Mouse (Mus musculus) liver, embryonic 15.5 days (tissue): Measurements from ENCODE around the gene Olfr630. TPM values are rescaled to one million over a fixed set of nuclear protein-coding genes. Genes with fewer than 3 reads are reported as not detected.
A peak's percentile ranks its signal among the peaks of the same experiment; 100 is the strongest.
"Not testable (repeated sequence)": the region's sequence is repeated elsewhere in the genome, so short reads cannot be mapped to it uniquely, and the experiment has no call there.

Experiments used
- ATAC-seq: fragments of 200-750 bp; cut with Nextera tagmentation; 2 replicates; pipeline ENCODE4 v1.8.0; 2017; ENCODE audit warnings: moderate number of reproducible peaks, mild to moderate bottlenecking, moderate library complexity; ENCODE audit not compliant: insufficient read depth
- H3K27ac ChIP-seq: fragments of 300-500 bp; sonication (generic); replicated peaks from 2 replicates; pipeline ENCODE4 v1.5.1; 2015; ENCODE audit warnings: mild to moderate bottlenecking, inconsistent platforms
- H3K27me3 ChIP-seq: fragments of 300-500 bp; sonication (generic); 2 replicates; pipeline ENCODE4 v1.6.1; 2015; ENCODE audit warnings: mild to moderate bottlenecking, inconsistent platforms
- H3K36me3 ChIP-seq: fragments of 300-500 bp; sonication (generic); replicated peaks from 2 replicates; pipeline ENCODE4 v1.6.1; 2015; ENCODE audit warnings: moderate library complexity, mild to moderate bottlenecking, inconsistent platforms
- H3K4me1 ChIP-seq: fragments of 300-500 bp; sonication (generic); replicated peaks from 2 replicates; pipeline ENCODE4 v1.6.1; 2015; ENCODE audit warnings: inconsistent platforms
- H3K4me2 ChIP-seq: fragments of 300-500 bp; sonication (generic); 2 replicates; pipeline ENCODE4 v1.6.1; 2015; ENCODE audit warnings: moderate library complexity, mild to moderate bottlenecking, inconsistent platforms
- H3K4me3 ChIP-seq: fragments of 300-500 bp; sonication (generic); replicated peaks from 2 replicates; pipeline ENCODE4 v1.5.1; 2015; ENCODE audit warnings: mild to moderate bottlenecking, inconsistent platforms
- H3K9ac ChIP-seq: fragments of 300-500 bp; sonication (generic); 2 replicates; pipeline ENCODE4 v1.6.1; 2015; ENCODE audit warnings: moderate library complexity, mild to moderate bottlenecking, inconsistent platforms
- H3K9me3 ChIP-seq: fragments of 300-500 bp; sonication (generic); replicated peaks from 2 replicates; pipeline ENCODE4 v1.6.1; 2016; ENCODE audit warnings: inconsistent platforms
- WGBS: fragments of 180-500 bp; shearing (Covaris S2); methylation state at CpG from one replicate; pipeline ENCODE4 v1.1.7; 2015; ENCODE audit warnings: mixed read lengths; ENCODE audit not compliant: insufficient replicate concordance; 5-methylcytosine and 5-hydroxymethylcytosine counted together
- polyA plus RNA-seq: library from polyadenylated mRNA; unstranded; fragments of >200 nt; fragmentation: Nextera tagmentation; extraction: Ambion mirVana; gene quantifications from 2 replicates; pipeline ENCODE4 v1.2.1, GENCODE M21; 2015

Gene Olfr630
- polyA plus RNA-seq, 1 experiment from 2014 or later, result not detected

- ATAC-seq, H3K4me1 ChIP-seq, H3K9me3 ChIP-seq, H3K27me3 ChIP-seq, H3K9ac ChIP-seq, H3K27ac ChIP-seq, H3K4me2 ChIP-seq, H3K36me3 ChIP-seq, H3K4me3 ChIP-seq: not testable (repeated sequence)
- WGBS, result 88% methylated on average over 1 of the region's 1 CpGs
Observed at GRCm38 (mm10) chr7:103716398-103716797, 40.7 kb downstream of the Olfr630 start.

- H3K9me3 ChIP-seq, result no peaks in the 10 kb centered on the region
- no peaks in the 10 kb centered on the region for H3K27me3 ChIP-seq
- H3K9ac ChIP-seq, result no peak within 1 kb of the TSS
- H3K4me2 ChIP-seq, result no peak within 1 kb of the TSS
- H3K4me3 ChIP-seq, result no peak within 1 kb of the TSS
- H3K4me1 ChIP-seq, result no peaks in the 10 kb centered on the region
- no peak within 1 kb of the TSS for H3K27ac ChIP-seq
- no peaks in the 10 kb centered on the region for H3K36me3 ChIP-seq
- ATAC-seq, result no peak
Observed at GRCm38 (mm10) chr7:103714371-103714770, 42.8 kb downstream of the Olfr630 start, which contains the start of gene Olfr243. TSS of gene Olfr243 (plus strand) at chr7:103714671.

DNA sequence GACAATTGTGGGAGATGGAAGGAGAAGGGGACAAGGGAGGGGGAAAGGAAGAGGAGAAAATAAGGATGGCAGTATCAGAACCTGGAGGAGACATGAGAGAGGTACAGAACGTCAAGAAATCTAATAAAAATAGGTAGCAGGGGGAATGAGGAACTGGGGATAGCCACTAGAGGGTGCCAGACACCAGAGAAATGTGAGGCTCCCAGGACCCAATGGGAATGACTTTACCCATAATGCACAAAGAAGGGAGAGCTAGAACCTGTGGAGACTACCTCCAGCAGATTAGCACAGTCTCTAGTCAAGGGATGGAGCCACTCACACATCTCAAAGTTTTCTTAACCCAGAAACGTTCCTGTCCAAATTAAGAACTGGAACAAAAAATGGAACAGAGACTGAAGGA, 45.1 kb downstream of the Olfr630 start:
- WGBS, result 20% methylated on average over 2 of the region's 2 CpGs
- H3K4me3 ChIP-seq, result no peak overlapping the region
- H3K9me3 ChIP-seq, result no peaks in the 10 kb centered on the region
- H3K9ac ChIP-seq, result no peak overlapping the region
- ATAC-seq, result peak; percentile 37
- H3K4me2 ChIP-seq, result no peak overlapping the region
- no peak overlapping the region for H3K27ac ChIP-seq
- H3K27me3 ChIP-seq, result no peaks in the 10 kb centered on the region
- H3K36me3 ChIP-seq, result no peaks in the 10 kb centered on the region
- no peaks in the 10 kb centered on the region for H3K4me1 ChIP-seq

Other genes starting within 250 kb of the Olfr630 start
- not detected in 2 replicates for gene Olfr610, start 245.2 kb downstream of the Olfr630 start, polyA plus RNA-seq
- gene Olfr611, start 236.5 kb downstream of the Olfr630 start, polyA plus RNA-seq, result not detected in 2 replicates
- not detected in 2 replicates for gene Olfr612, start 214.6 kb downstream of the Olfr630 start, polyA plus RNA-seq
- not detected in 2 replicates for gene Olfr613, start 209.3 kb downstream of the Olfr630 start, polyA plus RNA-seq
- gene Olfr615, start 201.3 kb downstream of the Olfr630 start, polyA plus RNA-seq, result not detected in 2 replicates
- not detected in 2 replicates for gene Olfr616, start 188.2 kb downstream of the Olfr630 start, polyA plus RNA-seq
- gene Olfr617, start 184.3 kb downstream of the Olfr630 start, polyA plus RNA-seq, result not detected in 2 replicates
- gene Olfr618, start 167.2 kb downstream of the Olfr630 start, polyA plus RNA-seq, result not detected in 2 replicates
- not detected in 2 replicates for gene Olfr619, start 156.8 kb downstream of the Olfr630 start, polyA plus RNA-seq
- gene Olfr620, start 144.8 kb downstream of the Olfr630 start, polyA plus RNA-seq, result not detected in 2 replicates
- not detected in 2 replicates for gene Olfr622, start 114.6 kb downstream of the Olfr630 start, polyA plus RNA-seq
- not detected in 2 replicates for gene Olfr623, start 93.6 kb downstream of the Olfr630 start, polyA plus RNA-seq
- gene Olfr624, start 86.1 kb downstream of the Olfr630 start, polyA plus RNA-seq, result 0.02 TPM in 2 replicates
- gene Olfr625-ps1, start 74.6 kb downstream of the Olfr630 start, polyA plus RNA-seq, result not detected in 2 replicates
- not detected in 2 replicates for gene Olfr243, start 42.7 kb downstream of the Olfr630 start, polyA plus RNA-seq
- not detected in 2 replicates for gene Olfr628, start 27.0 kb downstream of the Olfr630 start, polyA plus RNA-seq
- 0.08 TPM in 1 of 2 replicates, not detected in the other for gene Olfr629, start 12.4 kb downstream of the Olfr630 start, polyA plus RNA-seq
- not detected in 2 replicates for gene Olfr69, start 14.3 kb upstream of the Olfr630 start, polyA plus RNA-seq
- not detected in 2 replicates for gene Olfr68, start 22.4 kb upstream of the Olfr630 start, polyA plus RNA-seq
- not detected in 2 replicates for gene Olfr67, start 34.5 kb upstream of the Olfr630 start, polyA plus RNA-seq
- 48,050 and 52,773 TPM in 2 replicates for gene Hbb-bt, start 56.7 kb upstream of the Olfr630 start, polyA plus RNA-seq
- gene Hbb-bs, start 70.8 kb upstream of the Olfr630 start, polyA plus RNA-seq, result 116,188 and 122,775 TPM in 2 replicates
- gene Hbb-bh2, start 83.2 kb upstream of the Olfr630 start, polyA plus RNA-seq, result not detected in 2 replicates
- gene Hbb-bh1, start 85.8 kb upstream of the Olfr630 start, polyA plus RNA-seq, result 44.8 and 64.6 TPM in 2 replicates
- gene Hbb-y, start 95.9 kb upstream of the Olfr630 start, polyA plus RNA-seq, result 304 and 542 TPM in 2 replicates
- gene Olfr66, start 128.9 kb upstream of the Olfr630 start, polyA plus RNA-seq, result 0.13 TPM in 1 of 2 replicates, not detected in the other
- gene Olfr64, start 137.2 kb upstream of the Olfr630 start, polyA plus RNA-seq, result not detected in 2 replicates
- gene Olfr65, start 146.2 kb upstream of the Olfr630 start, polyA plus RNA-seq, result not detected in 2 replicates
- 0.20 and 0.48 TPM in 2 replicates for gene Olfr631, start 171.5 kb upstream of the Olfr630 start, polyA plus RNA-seq
- gene Olfr632, start 177.0 kb upstream of the Olfr630 start, polyA plus RNA-seq, result 0.16 and 0.23 TPM in 2 replicates
- gene Olfr633, start 187.1 kb upstream of the Olfr630 start, polyA plus RNA-seq, result 0.02 TPM in 1 of 2 replicates, not detected in the other
- not detected in 2 replicates for gene Olfr635, start 213.8 kb upstream of the Olfr630 start, polyA plus RNA-seq
- gene Olfr638, start 241.4 kb upstream of the Olfr630 start, polyA plus RNA-seq, result not detected in 2 replicates